Mouse (Mus musculus) heart, embryonic 10.5 days (tissue): ENCODE results near the gene Pkig. TPM values are rescaled to one million over a fixed set of nuclear protein-coding genes. Genes with fewer than 3 reads are reported as not detected.

Experiments used
- DNase-seq: peaks from one replicate; pipeline ENCODE4 v3.0.0-alpha.2; 2017; ENCODE audit warnings: low spot score
- H3K27ac ChIP-seq: fragments of 300-500 bp; sonication (generic); 2 replicates; pipeline ENCODE4 v1.5.1; 2016; ENCODE audit warnings: mild to moderate bottlenecking
- H3K27me3 ChIP-seq: fragments of 300-500 bp; sonication (generic); 2 replicates; pipeline ENCODE4 v1.6.1; 2016; ENCODE audit warnings: mild to moderate bottlenecking; ENCODE audit not compliant: poor library complexity, insufficient read depth, severe bottlenecking
- H3K36me3 ChIP-seq: fragments of 300-500 bp; sonication (generic); 2 replicates; pipeline ENCODE4 v1.6.1; 2016; ENCODE audit warnings: mild to moderate bottlenecking, moderate library complexity
- H3K4me1 ChIP-seq: fragments of 300-500 bp; sonication (generic); 2 replicates; pipeline ENCODE4 v1.6.1; 2016; ENCODE audit warnings: mild to moderate bottlenecking
- H3K4me3 ChIP-seq: fragments of 300-500 bp; sonication (generic); 2 replicates; pipeline ENCODE4 v1.5.1; 2016; ENCODE audit warnings: mild to moderate bottlenecking, moderate library complexity
- H3K9me3 ChIP-seq: fragments of 300-500 bp; sonication (generic); 2 replicates; pipeline ENCODE4 v1.6.1; 2016; ENCODE audit warnings: mild to moderate bottlenecking, moderate library complexity
- WGBS: fragments of 180-500 bp; shearing (Covaris S2); methylation state at CpG from one replicate; pipeline ENCODE4 v1.1.7; 2016; 5-methylcytosine and 5-hydroxymethylcytosine counted together
- polyA plus RNA-seq: library from polyadenylated mRNA; unstranded; fragments of >200 nt; fragmentation: Nextera tagmentation; extraction: Ambion mirVana; gene quantifications from 2 replicates; pipeline ENCODE4 v1.2.1, GENCODE M21; 2016

Pkig gene
- polyA plus RNA-seq, 1 experiment from 2014 or later = 226 TPM

DNA sequence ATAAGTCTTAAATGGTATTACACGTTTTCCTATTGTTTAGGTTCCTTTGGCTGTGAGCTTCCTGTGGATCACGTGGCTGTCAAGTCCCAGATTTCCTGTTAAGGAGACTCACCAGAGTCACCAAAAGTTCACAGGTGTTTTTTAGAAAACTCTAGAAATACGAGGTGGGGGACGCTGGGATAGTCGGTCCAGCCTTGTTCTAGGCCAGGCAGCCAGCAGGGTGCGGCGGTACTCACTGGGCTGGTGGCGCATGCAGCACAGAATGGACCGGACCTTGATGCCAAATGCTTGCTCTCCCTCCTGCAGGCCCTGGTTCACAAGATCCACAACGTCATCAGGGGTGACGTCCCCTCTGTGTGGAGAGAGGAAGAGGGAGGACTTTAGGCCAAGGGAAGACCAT is 73.8 kb downstream of the Pkig start:
- no peaks in the 10 kb centered on the region for H3K27me3 ChIP-seq
- no peak overlapping the region for H3K4me3 ChIP-seq
- no peak for DNase-seq
- no peaks in the 10 kb centered on the region for H3K9me3 ChIP-seq
- peaks cover 36% of the 10 kb centered on the region for H3K36me3 ChIP-seq
- no peak overlapping the region for H3K27ac ChIP-seq
- 0 out of 2 replicates have a peak, but pooled peaks cover 13% of the 10 kb centered on the region for H3K4me1 ChIP-seq
- 90% methylated on average over 11 of the region's 11 CpGs for WGBS

GRCm38 (mm10) chr2:163735163-163735562 is 77.0 kb downstream of the Pkig start:
- Histone ChIP-seq H3K27me3 (no peaks in the 10 kb centered on the region), H3K9me3 (no peaks in the 10 kb centered on the region), H3K4me3 (no peak overlapping the region), H3K4me1 (0 out of 2 replicates have a peak, but pooled peaks cover 15% of the 10 kb centered on the region), H3K36me3 (peaks cover 23% of the 10 kb centered on the region), H3K27ac (no peak overlapping the region)
- no peak for DNase-seq
- 87% methylated on average over 9 of the region's 9 CpGs for WGBS

DNA sequence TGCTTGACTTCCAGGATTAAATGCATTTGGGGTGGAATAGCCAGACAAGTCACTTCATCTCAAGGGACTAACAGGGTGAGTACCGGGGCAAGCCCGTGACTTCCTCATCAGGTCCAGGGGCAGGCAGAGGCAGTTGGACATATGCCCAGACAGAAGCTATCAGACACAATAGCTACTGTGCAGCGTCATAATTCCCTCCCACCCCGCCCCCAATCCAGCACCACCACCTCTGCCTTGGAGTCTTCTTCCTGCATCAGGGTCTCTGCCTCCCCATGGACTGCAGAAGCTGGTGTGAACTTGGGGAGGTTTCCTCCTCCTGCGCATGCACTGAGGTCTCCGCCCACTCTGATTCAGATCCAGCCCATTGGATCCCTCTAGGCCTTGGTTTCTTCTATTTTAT is 77.8 kb downstream of the Pkig start:
- H3K9me3 ChIP-seq = no peaks in the 10 kb centered on the region
- H3K27me3 ChIP-seq = no peaks in the 10 kb centered on the region
- no peak for DNase-seq
- H3K36me3 ChIP-seq = peaks cover 15% of the 10 kb centered on the region; the same call in 1 of the 2 replicates
- 64% methylated on average over 6 of the region's 6 CpGs for WGBS
- no peak overlapping the region for H3K4me3 ChIP-seq
- H3K27ac ChIP-seq = no peak overlapping the region
- 0 out of 2 replicates have a peak, but pooled peaks cover 18% of the 10 kb centered on the region for H3K4me1 ChIP-seq

- H3K27ac ChIP-seq = no peak overlapping the region
- peaks cover 21% of the 10 kb centered on the region for H3K4me1 ChIP-seq
- no peaks in the 10 kb centered on the region for H3K9me3 ChIP-seq
- H3K27me3 ChIP-seq = peaks cover 18% of the 10 kb centered on the region
- WGBS = 65% methylated on average over 5 of the region's 5 CpGs
- H3K36me3 ChIP-seq = no peaks in the 10 kb centered on the region
- no peak overlapping the region for H3K4me3 ChIP-seq
- DNase-seq = no peak
Measured at GRCm38 (mm10) chr2:163742656-163743055, 84.5 kb downstream of the Pkig start.

DNA sequence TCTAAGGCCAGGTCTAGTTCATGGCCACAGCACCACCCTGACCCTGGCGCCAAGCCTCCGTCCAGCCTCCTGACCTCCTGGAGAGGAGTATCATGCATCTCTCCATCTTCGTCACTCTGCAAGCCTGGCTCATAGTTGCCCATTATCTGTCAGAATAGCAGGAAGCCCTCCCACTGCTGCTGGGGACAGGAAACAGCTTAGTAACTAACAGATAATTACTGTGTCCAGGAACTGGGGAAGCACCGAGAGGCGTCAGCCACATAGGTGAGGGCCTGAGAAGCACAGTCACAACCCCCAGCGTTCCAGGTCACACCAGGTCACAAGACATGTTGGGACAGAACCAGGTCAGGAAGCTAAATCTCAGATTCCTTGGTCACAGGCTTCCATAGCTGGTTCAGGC is 85.2 kb downstream of the Pkig start:
- H3K27me3 ChIP-seq = peaks cover 25% of the 10 kb centered on the region
- no peaks in the 10 kb centered on the region for H3K36me3 ChIP-seq
- no peak for DNase-seq
- H3K4me1 ChIP-seq = peaks cover 23% of the 10 kb centered on the region
- WGBS = 42% methylated on average over 6 of the region's 6 CpGs
- no peak overlapping the region for H3K4me3 ChIP-seq
- H3K9me3 ChIP-seq = no peaks in the 10 kb centered on the region
- H3K27ac ChIP-seq = no peak overlapping the region

- H3K27me3 ChIP-seq = peaks cover 38% of the 10 kb centered on the region
- WGBS = 76% methylated on average over 10 of the region's 10 CpGs
Measured at GRCm38 (mm10) chr2:163744801-163745570, 86.8 kb downstream of the Pkig start.

GRCm38 (mm10) chr2:163749647-163750611 is 91.7 kb downstream of the Pkig start, which contains the start of gene Ada:
Gene Ada, minus strand, starts transcription at chr2:163750239.
- DNase-seq = peak; percentile 79
- peaks cover 23% of the 10 kb centered on the region for H3K4me1 ChIP-seq
- peaks cover 58% of the 10 kb centered on the region for H3K27me3 ChIP-seq
- H3K4me3 ChIP-seq = peak within 1 kb of the TSS; percentile 66
- no peaks in the 10 kb centered on the region for H3K9me3 ChIP-seq
- H3K36me3 ChIP-seq = no peaks in the 10 kb centered on the region
- H3K27ac ChIP-seq = peak within 1 kb of the TSS; percentile 76
- WGBS = 2% methylated on average over 53 of the region's 57 CpGs

More at GRCm38 (mm10) chr2:163744801-163745570, 86.8 kb downstream of the Pkig start:
- H3K4me1 ChIP-seq = peaks cover 30% of the 10 kb centered on the region
- H3K27ac ChIP-seq = no peak overlapping the region
- H3K9me3 ChIP-seq = no peaks in the 10 kb centered on the region
- no peak overlapping the region for H3K4me3 ChIP-seq
- no peaks in the 10 kb centered on the region for H3K36me3 ChIP-seq
- no peak for DNase-seq

GRCm38 (mm10) chr2:163754228-163754627 is 96.0 kb downstream of the Pkig start:
- Histone ChIP-seq H3K4me3 (no peak overlapping the region), H3K9me3 (no peaks in the 10 kb centered on the region), H3K27ac (no peak overlapping the region), H3K27me3 (peaks cover 39% of the 10 kb centered on the region), H3K36me3 (no peaks in the 10 kb centered on the region), H3K4me1 (peaks cover 16% of the 10 kb centered on the region)
- 80% methylated on average over 5 of the region's 5 CpGs for WGBS
- no peak for DNase-seq

GRCm38 (mm10) chr2:163756723-163757122 is 98.5 kb downstream of the Pkig start:
- 47% methylated on average over 2 of the region's 2 CpGs for WGBS
- H3K4me1 ChIP-seq = peaks cover 4% of the 10 kb centered on the region; the same call in 1 of the 2 replicates
- H3K36me3 ChIP-seq = no peaks in the 10 kb centered on the region
- DNase-seq = no peak
- no peaks in the 10 kb centered on the region for H3K9me3 ChIP-seq
- H3K4me3 ChIP-seq = no peak overlapping the region
- H3K27me3 ChIP-seq = peaks cover 22% of the 10 kb centered on the region
- no peak overlapping the region for H3K27ac ChIP-seq

DNA sequence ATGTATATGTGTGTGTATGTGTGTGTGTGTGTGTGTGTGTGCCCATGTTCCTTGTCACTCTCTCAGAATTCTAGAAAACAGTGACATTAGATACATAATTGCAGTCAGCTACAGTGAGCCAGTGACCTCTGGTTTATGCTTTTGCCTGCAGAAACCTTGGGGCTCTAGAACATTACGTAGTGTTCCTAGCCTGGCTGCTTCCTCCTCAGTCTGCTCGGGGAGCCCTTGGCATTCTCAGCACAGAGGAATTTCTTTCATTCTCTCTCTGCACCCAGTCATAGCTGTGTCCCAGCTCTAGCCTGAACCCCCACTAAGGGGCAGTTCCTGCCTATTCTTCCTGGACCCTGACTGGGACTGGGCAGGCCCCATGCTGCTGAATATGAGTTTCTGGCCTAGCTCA is 100.0 kb downstream of the Pkig start:
- H3K9me3 ChIP-seq = no peaks in the 10 kb centered on the region
- no peaks in the 10 kb centered on the region for H3K4me1 ChIP-seq
- H3K27me3 ChIP-seq = peaks cover 9% of the 10 kb centered on the region; the same call in 1 of the 2 replicates
- H3K27ac ChIP-seq = no peak overlapping the region
- H3K36me3 ChIP-seq = no peaks in the 10 kb centered on the region
- H3K4me3 ChIP-seq = no peak overlapping the region
- WGBS = 59% methylated on average over 2 of the region's 2 CpGs
- no peak for DNase-seq

DNA sequence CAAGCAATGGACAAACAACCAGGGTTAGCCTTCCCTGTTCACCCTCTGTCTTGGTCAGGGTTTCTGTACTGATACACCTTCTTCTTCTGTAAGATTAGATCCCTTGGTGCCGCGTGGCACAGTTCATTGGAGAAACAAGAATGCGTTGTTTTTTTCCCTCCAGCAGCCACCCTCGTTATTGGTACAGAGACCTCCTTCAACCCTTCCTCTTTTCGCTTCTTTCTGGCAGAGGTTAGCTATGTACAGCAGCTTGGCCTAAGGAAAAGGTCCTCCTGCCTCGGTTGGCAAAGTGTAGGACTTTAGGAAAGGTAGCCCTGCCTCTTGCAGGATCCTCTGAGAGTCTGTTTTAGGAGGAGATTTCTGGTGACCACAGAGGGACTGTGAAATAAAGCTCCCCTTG is 102.4 kb downstream of the Pkig start:
- no peak for DNase-seq
- Histone ChIP-seq H3K4me3 (no peak overlapping the region), H3K4me1 (no peaks in the 10 kb centered on the region), H3K36me3 (no peaks in the 10 kb centered on the region), H3K27me3 (peaks cover 1% of the 10 kb centered on the region), H3K9me3 (no peaks in the 10 kb centered on the region), H3K27ac (no peak overlapping the region)
- whole genome bisulfite sequencing = 82% methylated on average over 6 of the region's 6 CpGs

DNA sequence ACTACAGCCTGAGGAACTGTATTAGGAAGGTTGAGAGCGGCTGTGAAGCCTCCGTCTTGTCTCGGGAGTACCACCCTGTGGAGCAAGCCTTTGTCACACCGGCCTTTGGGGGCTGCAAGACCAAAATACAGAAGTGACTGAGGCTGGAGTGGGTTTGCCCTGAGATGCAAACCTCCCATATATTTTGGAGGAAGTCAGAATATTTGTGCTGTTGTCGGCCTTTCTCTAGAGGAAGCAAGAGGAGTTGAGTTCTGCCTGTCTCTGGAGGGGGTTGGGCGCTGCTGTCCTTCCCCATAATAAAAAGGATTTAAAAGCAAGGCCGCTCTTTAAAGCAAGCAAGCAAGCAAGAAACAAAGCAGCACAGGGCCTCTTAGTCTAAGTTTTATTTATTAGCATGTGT is 103.2 kb downstream of the Pkig start:
- H3K9me3 ChIP-seq = no peaks in the 10 kb centered on the region
- no peaks in the 10 kb centered on the region; the same call in 1 of the 2 replicates for H3K27me3 ChIP-seq
- 82% methylated on average over 7 of the region's 7 CpGs for WGBS
- DNase-seq = no peak
- H3K27ac ChIP-seq = no peak overlapping the region
- no peaks in the 10 kb centered on the region for H3K4me1 ChIP-seq
- H3K4me3 ChIP-seq = no peak overlapping the region
- no peaks in the 10 kb centered on the region for H3K36me3 ChIP-seq

DNA sequence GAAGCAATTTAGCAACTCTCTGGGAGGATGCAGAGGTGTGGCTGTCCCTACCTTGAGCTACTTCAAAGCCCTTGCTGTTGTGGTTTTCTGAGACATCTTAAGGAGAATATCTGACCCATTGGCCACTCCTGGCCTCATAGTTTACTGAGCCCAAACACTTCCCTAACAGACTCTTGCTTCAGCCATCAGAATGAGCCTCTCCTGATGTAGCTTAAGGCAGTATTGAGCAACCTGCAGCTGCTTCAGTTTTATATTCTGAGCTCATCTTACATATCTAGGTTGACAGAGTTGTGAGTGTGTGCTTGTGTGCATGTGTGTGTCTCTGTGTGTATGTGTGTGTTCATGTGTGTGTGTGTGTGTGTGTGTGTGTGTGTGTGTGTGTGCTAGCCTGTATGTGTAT is 108.1 kb downstream of the Pkig start:
- Histone ChIP-seq H3K9me3 (no peaks in the 10 kb centered on the region), H3K4me1 (no peaks in the 10 kb centered on the region)

More for the DNA sequence above, 108.1 kb downstream of the Pkig start:
- no peak for DNase-seq
- peaks cover 12% of the 10 kb centered on the region; the same call in 1 of the 2 replicates for H3K27me3 ChIP-seq
- H3K27ac ChIP-seq = no peak overlapping the region
- no peaks in the 10 kb centered on the region for H3K36me3 ChIP-seq
- H3K4me3 ChIP-seq = no peak overlapping the region
